Mouse (Mus musculus): ENCODE measurements around the gene Tomt.

GRCm38 (mm10) chr7:101882413-101883154 lies 23.6 kb downstream of the Tomt start:
- TF ChIP-seq POLR2A (IDR thresholded peaks at IDR 0.05; ENCODE audit: extremely low read depth, insufficient read depth, low read length), result no peak
- no peak for TF ChIP-seq CTCF (IDR thresholded peaks at IDR 0.05; ENCODE audit: low read depth, low read length)

Measured in liver, adult 2 months (tissue).